ENCODE assay signal across 21 mouse cellular contexts in genomic region chrX:71525593-71526299, GRCm38 (mm10).
"Had no signal": no experiment of that assay in that cellular context is flagged by ENCODE, and none has a peak within 500 bp of the region (broad histone marks: within the 10 kb centered on the region; RNA-seq: fewer than 3 reads in every experiment).

No protein-coding gene starts in this region.

- H3K36me3 ChIP-seq: limb, embryonic 10.5 days; limb, embryonic 13.5 days; midbrain, embryonic 15.5 days; neural tube, embryonic 12.5 days; neural tube, embryonic 15.5 days had no signal

- DNase-seq: kidney, adult 2 months; kidney, postnatal 25 days; lung, embryonic 14.5 days; right cerebral cortex, adult 18-20 months; right cerebral cortex, postnatal 14 days; right cerebral cortex, postnatal 4 days; thymus, adult 18-20 months; thymus, postnatal 36 days had no signal

- H3K27me3 ChIP-seq: limb, embryonic 13.5 days; midbrain, embryonic 15.5 days; neural tube, embryonic 12.5 days; neural tube, embryonic 15.5 days had no signal

- H3K27ac ChIP-seq: kidney, postnatal 0 days; layer of hippocampus, adult 2 months; limb, embryonic 10.5 days; limb, embryonic 13.5 days; macrophage; midbrain, embryonic 15.5 days; neural tube, embryonic 12.5 days; neural tube, embryonic 15.5 days had no signal

- ATAC-seq: inflammation-experienced regulatory T-cells, adult 6 months; intestine, embryonic 16.5 days; lung, postnatal 0 days; midbrain, embryonic 15.5 days had no signal

- H3K4me2 ChIP-seq: limb, embryonic 13.5 days; lung, embryonic 14.5 days; midbrain, embryonic 11.5 days; midbrain, embryonic 15.5 days; neural tube, embryonic 12.5 days; neural tube, embryonic 15.5 days had no signal

- H3K4me3 ChIP-seq: layer of hippocampus, adult 2 months; limb, embryonic 10.5 days; limb, embryonic 13.5 days; megakaryocyte, embryonic 14.5 days; midbrain, embryonic 15.5 days; neural tube, embryonic 12.5 days; neural tube, embryonic 15.5 days had no signal

- H3K9me3 ChIP-seq: limb, embryonic 10.5 days; limb, embryonic 13.5 days; megakaryocyte, embryonic 14.5 days; midbrain, embryonic 15.5 days; neural tube, embryonic 12.5 days; neural tube, embryonic 15.5 days had no signal

- H3K9ac ChIP-seq: limb, embryonic 13.5 days; lung, embryonic 14.5 days; midbrain, embryonic 15.5 days; neural tube, embryonic 12.5 days; neural tube, embryonic 15.5 days had no signal
